Mouse (Mus musculus): ENCODE data around the gene 3110040M04Rik.
"Not testable (repeated sequence)": the region's sequence is repeated elsewhere in the genome, so short reads cannot be mapped to it uniquely, and the experiment has no call there.

GRCm38 (mm10) chr1:151198120-151198519, 5.8 kb upstream of the 3110040M04Rik start, which contains the start of gene Gm47995:
- not testable (repeated sequence) for TF ChIP-seq CTCF (IDR thresholded peaks at IDR 0.05; ENCODE audit: insufficient read depth, low read length); POLR2A (IDR thresholded peaks at IDR 0.05; ENCODE audit: borderline replicate concordance, extremely low read depth, low read depth, low read length)
